Mouse (Mus musculus) lung, postnatal 0 days (tissue): Measurements from ENCODE around the gene Bach2.

Source experiments
- CTCF ChIP-seq: IDR thresholded peaks from 2 replicates; pipeline ENCODE4 v1.5.1; 2016; ENCODE audit warnings: antibody characterized with exemption, mild to moderate bottlenecking
- EP300 ChIP-seq: IDR thresholded peaks from 2 replicates; pipeline ENCODE4 v1.6.1; 2016; ENCODE audit warnings: antibody characterized with exemption, mild to moderate bottlenecking, control low read depth

GRCm38 (mm10) chr4:32545548-32545947, 306.9 kb downstream of the Bach2 start:
- TF ChIP-seq CTCF: no peak
- TF ChIP-seq EP300: no peak
